Mouse (Mus musculus) kidney, adult 11 months (tissue): ENCODE data around the gene Rufy3.

Source experiments
- DNase-seq: peaks from one replicate; pipeline ENCODE4 v3.0.0; 2022

Rufy3 gene

DNA sequence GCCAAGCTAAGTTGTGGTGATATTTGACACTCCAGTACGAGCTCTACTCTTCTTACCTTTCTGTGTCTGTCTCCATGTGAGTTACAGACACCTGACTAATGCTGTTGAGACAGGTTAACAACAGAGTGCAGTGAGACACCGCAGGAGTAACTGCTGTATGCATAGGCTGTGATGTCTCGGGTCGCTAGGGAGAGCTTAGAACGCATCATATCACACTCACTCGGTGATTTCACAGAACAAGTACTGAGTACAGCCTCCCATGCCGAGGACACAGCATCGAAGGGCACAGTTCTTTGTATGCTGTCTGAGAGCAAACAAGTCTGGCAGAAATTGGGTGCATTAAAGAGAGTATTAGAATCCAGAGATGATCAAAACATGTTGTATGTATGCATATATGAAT is 65.1 kb downstream of the Rufy3 start:
- peak; percentile 3 for DNase-seq

DNA sequence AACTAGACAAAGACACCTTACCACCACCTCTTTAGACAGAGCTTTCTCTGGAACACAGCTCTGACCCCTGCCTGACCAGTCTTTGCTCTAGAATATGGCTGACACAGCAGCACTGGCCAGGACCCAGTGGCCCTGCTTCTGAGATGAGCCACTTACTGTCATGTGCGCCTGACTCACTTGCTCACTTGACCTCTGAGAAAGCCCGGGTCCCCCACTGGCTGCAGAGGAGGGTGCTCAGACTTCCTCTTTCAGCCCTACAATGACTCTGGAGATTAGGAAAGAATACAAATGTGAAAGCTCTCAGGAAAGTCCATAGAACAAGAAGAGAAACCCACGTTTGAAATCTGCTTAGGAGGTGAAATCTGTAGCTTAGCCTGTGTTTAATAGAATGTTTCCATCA is 66.0 kb downstream of the Rufy3 start:
- peak; percentile 58 for DNase-seq

DNA sequence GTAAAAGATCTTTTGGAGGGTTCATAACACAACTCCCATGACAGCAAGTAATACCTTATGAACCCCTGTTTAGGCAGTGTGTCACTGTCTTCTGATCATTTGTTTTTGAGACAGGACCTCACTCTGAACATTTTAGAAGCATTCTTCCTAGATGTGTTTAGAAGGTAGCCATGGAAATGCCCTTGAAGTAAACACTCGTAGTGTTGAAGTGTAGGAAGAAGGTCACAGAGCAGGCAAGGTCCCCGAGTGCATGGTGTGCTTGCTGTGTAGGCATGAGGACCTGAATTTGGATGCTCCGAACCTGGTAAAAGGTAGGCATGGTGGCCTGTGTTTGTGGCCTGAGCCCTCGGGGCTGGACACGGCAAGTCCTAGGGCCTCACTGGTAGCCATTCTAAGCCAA is 66.7 kb downstream of the Rufy3 start:
- peak; percentile 6 for DNase-seq

DNA sequence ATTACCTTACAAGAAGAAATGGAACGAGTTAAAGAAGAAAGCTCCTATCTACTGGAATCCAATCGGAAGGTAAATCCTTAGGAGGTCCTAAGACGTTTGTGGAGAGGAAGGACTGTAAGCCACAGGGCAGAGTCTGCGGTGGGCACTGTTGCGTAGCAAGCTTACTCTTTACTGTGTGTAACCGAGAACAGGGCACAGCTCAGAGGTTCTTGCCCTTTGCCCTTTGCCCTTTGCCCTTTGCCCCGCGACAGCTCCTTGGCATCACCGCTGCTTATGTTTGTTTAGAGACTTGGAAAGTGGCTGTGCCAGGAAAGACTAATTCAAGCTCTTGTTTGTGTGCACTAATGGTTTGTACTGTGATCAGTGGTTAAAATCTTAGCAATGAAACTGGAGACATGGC is 67.6 kb downstream of the Rufy3 start:
- DNase-seq, result peak; percentile 90

DNA sequence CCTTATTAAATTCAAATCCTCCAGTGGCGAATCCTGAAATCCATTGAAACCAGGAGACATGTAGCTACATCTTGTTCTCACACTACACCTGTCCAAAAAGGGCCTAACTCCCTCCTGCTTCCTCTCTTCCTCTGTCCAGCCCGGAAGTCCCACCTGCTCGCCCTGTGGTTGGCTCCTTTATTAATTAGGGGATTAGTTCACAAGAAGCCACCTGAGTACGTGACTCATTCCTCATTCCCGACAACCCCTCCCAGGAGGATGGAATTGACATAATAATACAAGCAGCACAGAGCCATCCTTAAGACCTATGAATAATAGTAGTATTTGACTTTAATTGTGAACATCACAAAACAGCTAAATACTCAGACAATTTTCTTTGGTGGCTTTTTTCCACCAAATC is 69.2 kb downstream of the Rufy3 start:
- DNase-seq, result no peak

DNA sequence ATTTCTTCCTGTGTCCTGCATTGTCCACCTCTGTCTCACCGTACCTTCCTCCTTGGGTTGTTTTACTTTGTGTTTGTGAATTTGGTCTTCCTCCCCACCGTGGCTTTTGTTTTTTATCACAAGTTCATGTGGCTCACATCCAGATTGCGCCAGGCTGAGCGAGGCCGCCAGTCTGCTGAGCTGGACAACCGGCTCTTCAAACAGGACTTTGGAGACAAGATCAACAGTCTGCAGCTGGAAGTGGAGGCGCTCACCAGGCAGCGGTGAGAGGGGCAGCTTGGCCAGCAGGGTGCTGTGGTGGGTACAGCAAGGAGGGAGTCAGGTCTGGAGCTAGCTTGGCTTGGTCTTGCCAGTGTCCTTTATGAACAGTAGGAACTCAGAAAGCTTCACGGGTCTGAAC is 77.9 kb downstream of the Rufy3 start:
- DNase-seq, result peak; percentile 32

DNA sequence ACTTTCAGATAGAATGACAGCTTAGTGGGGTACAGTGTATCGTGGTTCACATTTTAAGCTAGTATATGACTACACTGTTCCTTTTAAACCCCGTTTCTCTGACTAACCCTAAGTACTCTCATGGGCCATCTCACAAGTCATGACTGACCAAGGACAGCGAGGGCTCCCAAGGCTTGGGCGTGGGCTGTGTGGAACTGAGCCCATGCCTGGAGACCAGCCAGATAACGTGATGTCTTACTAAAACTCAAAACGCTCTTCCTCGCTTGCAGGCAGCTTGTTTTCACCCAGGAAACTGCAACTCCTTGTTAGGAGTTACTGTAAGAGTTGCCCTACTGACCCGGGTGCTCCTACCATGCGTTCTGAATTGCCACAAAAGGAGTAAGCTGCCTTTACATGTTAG is 78.7 kb downstream of the Rufy3 start:
- DNase-seq, result no peak

DNA sequence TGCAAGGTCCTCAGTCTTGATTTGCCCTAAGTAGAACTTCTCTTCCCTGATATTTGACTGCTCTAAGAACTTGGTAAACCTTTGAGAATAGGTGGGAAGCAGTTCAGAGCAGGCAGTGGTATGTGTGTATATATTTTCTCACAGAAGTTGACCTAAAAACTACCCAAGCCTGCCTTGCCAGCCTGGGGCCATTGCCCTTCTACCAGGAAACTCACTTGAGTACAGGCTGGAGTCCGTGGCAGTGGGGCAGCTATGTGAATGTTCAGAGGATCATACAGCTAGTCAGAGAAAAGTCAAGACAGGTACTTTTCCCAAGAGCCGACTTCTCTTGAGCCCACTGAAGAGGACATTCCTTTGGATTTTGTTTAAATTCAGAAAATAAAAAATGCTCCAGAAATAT is 80.1 kb downstream of the Rufy3 start:
- peak; percentile 35 for DNase-seq

DNA sequence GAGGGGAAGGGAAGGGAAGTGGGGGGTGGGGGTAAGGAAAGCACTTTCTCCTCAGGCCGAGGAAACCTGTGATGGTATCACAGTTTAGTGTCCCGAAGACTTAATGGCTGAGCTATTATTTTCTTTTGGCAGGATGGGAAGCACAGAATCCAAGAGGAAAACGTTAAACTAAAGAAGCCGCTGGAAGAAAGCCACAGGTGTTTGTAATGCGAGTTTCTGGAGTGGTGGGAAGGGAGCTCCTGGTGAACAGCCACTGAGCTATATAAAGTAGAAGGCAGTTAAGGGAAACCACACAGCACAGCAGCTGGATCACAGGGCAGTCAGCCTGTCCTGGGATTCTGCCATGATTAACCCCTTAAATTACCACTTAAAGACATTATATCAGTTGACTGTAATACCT is 80.6 kb downstream of the Rufy3 start:
- peak; percentile 52 for DNase-seq

DNA sequence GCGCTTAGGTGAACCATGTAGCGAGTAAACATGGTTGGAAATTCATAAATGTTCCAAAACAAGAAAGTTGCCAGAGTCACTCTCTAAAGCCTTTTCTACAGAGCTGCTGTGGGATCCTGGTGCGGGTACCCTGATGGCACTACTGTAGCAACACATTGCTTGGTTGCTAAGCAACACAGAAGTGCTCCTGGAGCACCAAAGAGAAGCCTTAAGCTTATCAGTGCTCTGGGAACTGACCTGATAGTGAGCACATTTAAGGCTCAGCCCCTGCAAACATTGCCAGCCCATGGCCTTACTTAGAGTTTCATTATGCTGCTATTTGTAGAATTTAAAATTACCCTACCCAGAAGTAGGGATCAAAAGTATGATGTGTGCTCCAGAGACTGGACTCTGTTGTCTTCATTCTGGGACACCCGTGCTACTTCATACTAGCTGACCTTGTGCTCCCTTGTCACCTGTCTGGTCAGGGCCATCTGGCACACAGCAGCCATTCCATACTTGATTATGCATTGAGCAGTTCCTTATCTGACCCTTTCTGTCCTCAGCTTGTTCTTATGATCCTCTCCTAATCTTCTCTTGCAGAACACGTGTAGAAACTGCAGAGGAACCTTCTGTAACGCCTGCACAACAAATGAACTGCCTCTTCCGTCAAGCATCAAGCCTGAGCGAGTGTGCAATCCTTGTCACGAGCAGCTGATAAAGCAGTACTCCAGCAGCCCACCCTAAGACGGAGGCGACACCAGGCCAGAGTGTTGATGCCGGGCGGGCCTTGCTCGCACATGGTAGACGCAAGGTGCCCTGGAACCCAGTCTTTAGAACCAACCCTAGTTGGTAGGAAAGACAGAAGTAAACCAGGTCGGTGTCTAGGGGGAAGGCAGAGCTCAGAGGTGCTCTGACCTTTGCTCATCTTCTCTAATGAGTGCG is 84.7 kb downstream of the Rufy3 start:
- no peak for DNase-seq

DNA sequence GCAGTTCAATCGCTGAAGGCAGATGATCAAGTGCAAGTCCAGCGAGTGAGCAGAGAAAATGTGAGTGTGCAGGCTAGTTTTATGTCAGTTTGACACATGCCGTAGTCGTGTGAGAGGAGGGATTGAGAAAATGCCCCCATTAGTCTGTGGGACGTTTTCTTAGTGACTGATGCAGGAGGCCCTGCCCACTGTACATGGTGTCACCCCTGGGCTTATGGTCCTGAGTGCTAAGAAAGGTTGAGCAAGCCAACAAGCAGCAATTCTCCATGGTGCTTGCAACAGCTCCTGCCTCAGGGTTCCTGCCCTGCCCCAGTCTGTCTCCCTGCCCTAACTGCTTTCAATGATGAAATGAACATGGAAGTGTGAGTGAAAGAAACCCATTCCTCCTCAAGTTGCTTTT is 87.7 kb downstream of the Rufy3 start:
- no peak for DNase-seq

DNA sequence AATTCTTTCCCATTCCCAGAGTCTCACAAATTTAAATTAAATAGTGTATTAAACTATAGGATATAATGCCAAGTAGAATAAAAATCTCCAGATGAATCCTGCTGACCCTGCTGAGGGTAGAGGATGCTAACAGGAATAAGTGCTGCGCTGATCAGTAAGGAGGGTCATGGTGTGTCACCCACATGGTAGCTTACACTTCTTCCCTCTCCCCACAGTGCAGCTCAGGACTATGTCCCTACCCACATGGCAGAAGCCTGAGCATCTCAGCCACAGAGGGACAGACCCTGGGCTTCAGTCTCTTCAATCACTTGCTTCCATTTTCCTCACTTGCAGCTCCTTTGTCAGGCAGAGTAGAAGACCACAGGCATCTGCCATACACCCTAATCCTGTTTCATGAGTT is 93.0 kb downstream of the Rufy3 start:
- DNase-seq, result no peak

DNA sequence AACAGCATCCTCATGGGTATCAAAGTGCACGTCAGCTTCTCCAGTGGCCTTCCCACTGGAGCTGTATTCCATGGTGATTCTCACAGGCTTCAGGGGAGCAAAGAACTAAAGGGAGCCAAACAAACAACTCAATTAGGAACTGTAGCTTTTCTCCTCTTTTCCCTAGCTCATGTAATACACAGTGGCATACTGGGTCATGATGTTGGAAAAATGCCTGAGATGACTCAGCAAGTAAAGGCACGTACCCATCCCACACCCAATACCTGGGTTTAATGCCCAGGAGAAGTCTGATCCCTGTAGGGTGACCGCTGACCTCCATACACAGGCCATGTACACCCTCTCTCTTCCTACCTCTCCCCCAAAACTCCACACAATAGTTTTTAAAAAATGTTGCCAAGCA is 98.3 kb downstream of the Rufy3 start:
- DNase-seq, result no peak

DNA sequence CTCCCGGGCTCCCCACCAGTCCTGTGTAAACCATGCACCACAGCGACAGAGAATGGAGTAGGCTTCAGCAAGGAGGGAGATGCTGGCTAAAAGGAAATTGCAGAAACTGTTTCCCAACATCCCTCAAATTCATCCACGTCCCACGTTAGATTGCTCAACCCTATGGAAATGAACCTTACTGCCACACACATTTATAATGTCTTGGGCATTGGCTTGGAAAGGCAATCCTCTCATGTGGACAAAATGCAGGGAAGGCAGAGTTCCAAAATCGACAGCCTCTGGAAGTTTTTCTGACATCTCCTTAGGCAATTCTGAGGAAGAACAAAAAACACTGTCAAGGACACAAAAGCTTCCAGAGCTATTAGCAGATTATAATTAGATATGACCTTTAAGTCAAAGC is 99.0 kb downstream of the Rufy3 start:
- DNase-seq, result no peak

DNA sequence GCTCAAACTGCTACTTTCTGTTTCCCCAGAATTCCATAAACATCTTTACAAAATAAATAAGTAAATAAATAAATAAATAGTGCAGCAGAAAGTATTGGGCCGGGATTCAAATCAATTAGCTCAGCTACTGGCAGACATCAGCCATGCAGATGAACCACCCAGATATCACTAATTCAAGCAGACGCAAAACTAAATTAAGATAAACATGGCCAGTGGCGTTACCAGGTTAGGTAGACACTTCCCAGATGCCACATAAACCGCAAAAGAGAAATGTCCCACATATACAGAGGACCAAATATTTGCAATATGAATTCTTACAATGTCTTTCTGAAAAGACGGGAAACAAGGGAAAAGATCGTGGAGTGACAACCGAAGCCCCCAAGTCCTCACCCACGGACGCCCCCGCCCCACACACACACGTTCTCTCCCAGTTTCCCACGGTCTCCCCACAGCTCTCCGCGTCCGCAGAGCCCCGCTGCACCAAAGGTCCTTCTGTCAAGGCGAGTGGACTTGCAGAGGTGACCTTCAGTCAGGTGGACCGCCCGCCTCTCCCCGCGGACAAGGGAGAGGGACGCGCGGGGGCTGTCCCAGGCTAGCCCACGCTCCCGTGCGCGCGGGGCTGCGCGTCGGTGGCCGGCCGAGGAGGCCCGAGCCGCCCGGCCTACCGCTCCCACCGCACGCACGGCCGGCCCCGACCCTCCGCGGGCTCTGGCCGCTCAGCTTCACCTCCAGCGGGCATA is 110.0 kb downstream of the Rufy3 start:
- peak; percentile 75 for DNase-seq

DNA sequence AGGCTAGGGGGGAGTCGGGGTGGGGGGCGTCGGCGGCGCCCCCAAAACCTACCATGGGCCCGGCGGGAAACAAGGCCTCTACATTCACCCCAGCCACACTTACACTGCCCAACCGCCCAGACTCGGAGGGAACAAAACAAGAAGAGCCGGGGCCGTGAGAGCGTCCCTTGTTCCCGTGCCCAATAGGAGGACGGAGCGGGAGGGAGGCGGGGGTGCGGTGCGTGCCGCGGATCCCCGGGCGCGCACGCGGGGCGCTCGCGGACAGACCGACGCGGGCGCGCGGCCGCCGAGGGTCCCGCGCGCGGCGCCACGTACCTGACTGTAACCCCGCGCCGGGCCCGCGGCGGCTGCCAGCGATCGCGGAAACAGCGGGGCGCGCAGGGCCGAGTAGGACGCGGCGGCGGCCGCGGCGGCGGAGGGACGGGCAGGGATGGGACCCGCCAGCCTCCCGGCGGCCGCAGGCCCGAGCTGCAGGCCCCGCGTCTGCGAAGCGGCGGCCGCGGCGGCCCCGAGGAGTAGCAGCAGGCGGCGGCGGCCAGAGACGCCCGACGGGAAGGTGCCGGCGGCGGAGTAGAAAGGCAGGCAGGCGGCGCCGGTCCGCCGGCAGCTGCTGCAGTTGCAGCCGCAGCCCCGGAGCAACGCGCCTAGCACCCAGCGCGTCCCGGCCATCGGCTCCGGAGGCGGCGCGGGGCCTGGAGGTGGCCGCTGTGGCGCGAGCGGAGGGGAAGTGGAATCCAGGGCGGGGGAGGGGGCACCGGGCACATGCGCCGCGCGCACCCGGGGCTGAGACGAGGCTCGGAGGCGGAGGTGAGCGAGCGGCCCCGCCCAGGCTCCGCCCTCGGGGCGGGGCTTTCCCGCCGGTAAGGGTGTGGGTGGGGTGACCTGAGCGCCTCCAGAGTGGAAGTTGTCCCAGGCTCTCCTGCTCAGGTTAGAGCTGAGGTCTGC is 110.9 kb downstream of the Rufy3 start, which contains the start of gene Grsf1:
Gene Grsf1 (minus strand): TSS at position 729 of the 945 bp plus-strand sequence.
- peak; percentile 95 for DNase-seq

DNA sequence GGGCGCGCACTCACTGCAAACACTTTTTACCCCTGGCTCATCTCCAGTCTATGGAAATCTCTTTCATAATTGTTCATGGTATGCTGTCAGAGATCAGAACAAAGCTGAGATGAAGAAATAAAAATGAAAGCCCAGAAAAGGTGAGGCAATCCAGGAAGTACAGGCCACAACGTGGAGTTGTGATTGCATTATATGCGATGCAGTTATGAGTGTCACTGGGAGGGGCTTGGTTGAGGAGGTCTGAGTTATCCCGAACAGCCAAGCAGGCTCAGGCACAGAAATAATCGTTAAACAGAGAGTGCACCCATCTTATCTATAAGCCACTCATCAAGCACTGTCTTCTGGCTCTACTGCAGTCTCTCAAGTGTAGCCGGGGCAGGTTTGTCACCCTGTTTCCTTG is 114.1 kb downstream of the Rufy3 start:
- no peak for DNase-seq

DNA sequence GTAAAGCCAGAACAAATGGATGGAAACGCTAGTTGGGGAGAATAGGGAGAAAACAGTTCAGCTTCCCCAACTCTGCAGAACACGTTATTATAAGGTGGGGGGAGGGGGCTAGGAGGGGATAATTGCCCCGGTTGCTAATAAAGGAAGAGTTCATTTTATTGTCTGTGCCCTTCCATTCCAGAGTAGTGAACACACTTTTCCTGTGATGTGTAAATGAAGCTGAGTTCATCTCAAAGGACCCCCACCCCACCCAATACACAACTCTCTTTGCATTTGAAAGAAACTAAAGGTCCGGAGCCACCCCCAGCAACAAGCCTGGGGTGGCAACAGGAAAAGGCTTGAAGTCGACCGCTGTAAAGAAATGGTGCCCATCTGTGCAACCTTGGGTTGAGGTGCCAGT is 114.5 kb downstream of the Rufy3 start:
- no peak for DNase-seq

DNA sequence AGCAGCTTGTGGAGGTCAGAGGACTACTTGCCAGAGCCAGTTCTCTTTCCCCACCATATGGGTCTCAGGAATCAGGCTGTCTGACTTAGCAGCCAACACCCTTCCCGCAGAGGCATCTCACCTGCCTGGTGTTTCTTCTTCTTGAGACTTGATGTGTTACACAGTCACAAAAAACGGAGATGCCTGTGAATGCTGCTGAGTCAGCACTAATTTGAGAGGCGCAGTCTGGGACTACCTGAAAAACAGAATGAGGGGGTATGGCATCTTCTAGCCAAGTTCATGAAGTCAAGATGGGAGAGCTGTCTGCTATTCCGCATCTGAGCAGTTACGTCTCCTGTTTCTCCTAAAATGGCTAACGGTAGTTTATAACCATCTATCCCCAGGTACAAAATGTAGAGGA is 115.7 kb downstream of the Rufy3 start:
- DNase-seq, result no peak

DNA sequence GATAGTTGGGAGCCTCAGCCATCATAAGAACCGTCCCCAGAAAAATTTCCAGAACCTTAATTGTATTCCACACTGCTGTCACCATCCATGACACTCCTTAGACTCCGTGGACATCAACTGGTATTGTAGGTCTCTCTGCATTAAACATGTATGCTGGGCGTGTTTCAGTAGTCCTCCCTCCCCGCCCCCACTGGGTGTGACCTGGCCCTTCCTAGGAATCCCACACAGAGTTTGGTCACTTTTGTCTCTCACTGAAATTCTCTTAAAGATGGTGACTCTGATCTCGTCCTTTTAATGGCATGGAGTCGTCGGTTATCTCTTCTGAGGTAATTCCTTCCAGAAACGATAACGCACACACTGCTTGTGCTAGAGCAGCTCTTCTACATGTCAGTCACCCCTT is 118.9 kb downstream of the Rufy3 start:
- DNase-seq, result no peak

DNA sequence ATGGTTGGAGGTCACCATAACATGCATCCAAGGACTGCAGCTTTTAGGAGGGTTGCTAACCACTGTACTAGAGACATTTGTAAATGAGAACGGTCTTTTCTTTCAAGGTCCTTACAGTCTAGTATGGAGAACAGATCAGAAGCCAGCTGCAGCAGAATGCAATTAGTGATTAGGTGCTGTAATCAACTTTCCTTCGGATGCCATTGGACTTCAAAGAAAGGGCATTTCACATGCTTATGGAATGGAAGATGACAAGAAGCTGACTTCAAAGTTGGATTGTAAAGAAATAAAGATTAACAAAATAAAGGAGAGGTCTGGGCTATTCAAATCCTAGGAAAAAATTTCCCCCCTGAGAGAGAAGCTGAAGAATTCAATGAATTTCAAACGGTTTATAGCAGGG is 119.4 kb downstream of the Rufy3 start:
- no peak for DNase-seq

DNA sequence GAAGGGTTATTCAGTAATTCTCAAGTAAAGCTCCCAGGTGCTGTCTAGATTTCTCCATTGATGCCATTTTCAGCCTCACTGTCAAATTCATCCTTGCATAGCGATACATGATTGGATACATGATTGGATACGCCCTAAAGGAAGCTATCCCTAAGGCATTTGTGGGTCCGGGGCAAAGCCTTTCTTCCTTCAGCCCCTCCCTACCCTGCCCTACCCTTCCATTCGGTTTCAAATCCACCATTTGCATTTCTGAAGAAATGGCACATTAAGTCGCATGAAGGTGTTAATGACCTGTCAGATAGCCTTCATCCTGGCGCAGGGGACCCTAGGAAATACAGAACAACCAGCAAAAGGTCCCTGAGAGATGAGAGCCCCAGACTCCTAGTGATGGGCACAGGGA is 120.5 kb downstream of the Rufy3 start:
- no peak for DNase-seq

DNA sequence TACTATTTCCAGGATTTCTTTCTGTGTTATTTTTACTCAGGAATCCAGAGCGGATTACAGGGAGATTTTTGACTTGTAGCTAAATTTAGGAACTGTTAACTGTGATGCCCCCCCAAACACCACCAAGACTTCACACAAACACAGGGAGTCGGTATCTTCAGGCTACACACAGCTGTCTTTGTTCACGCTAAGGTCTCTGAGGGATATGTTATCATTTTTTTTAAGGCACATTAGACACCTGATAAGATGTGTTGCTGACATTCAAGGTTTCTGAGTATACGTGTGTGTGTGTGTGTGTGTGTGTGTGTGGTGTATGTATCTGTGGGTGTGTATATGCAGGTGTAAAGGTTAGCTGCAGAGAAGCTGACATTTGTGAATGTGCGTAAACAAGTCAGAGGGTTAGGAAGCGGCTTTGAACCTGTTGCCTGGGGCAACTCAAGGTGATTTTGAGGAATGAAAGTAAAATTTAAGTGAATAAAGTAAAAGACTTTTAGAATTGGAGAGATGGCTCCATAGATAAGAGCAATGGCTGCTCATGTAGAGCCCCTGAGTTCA is 121.0 kb downstream of the Rufy3 start:
- DNase-seq, result no peak
